Comparison of ENCODE assay signal across 11 mouse cellular contexts in the genomic region with DNA sequence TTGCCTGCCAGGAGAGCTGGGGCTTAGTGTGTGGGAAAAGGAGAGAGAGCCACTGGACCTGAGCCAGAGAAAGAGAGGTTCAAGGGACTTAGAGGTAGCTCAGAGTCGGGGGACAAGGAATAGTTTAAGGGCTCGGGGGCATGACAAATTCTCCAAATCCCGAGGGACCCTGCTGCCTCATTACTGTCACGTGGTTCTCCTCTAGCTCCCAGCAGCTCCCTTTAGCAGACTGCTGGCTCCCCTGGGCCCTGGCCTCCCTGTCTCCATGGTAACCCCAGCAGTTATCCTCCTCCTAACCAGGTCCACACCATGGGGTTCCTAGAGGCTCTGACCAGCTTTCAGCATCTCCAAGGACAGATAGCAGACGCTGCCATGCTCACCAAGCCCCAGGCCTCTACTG. TPM values are rescaled to one million over a fixed set of nuclear protein-coding genes. Genes with fewer than 3 reads are reported as not detected.
DNase-seq lines count a peak whose midpoint lies in the region; ATAC-seq and TF ChIP-seq lines count a peak whose summit lies in the region.
"Had no signal": no experiment of that assay in that cellular context is flagged by ENCODE, and none has a peak within 500 bp of the region (broad histone marks: within the 10 kb centered on the region; RNA-seq: fewer than 3 reads in every experiment).

No protein-coding gene starts in this region.

- H3K36me3 ChIP-seq in E14TG2a.4 (ENCODE audit: insufficient read depth, low read length): peaks cover 9% of the 10 kb centered on the region; the same call in 1 of the 2 replicates
- H3K36me3 ChIP-seq in forebrain, embryonic 12.5 days (replicated peaks): peaks cover 12% of the 10 kb centered on the region; the same call in 1 of the 2 replicates
- H3K36me3 ChIP-seq in midbrain, embryonic 10.5 days: peaks cover 18% of the 10 kb centered on the region

- peaks cover 25% of the 10 kb centered on the region for H3K27me3 ChIP-seq in E14TG2a.4 (ENCODE audit: insufficient read depth, low read length)
- H3K27me3 ChIP-seq in forebrain, embryonic 12.5 days: peaks cover 26% of the 10 kb centered on the region
- H3K27me3 ChIP-seq in midbrain, embryonic 10.5 days (ENCODE audit: low read depth, poor library complexity, severe bottlenecking): peaks cover 55% of the 10 kb centered on the region

- WGBS in forebrain, embryonic 12.5 days: 2% methylated on average over 5 of the region's 5 CpGs
- WGBS in midbrain, embryonic 10.5 days: 3% methylated on average over 5 of the region's 5 CpGs

- H3K4me2 ChIP-seq in forebrain, embryonic 12.5 days: peak overlapping the region; percentile 89

- H3K4me3 ChIP-seq in E14TG2a.4 (replicated peaks; ENCODE audit: low read length): 0 out of 2 replicates have a peak overlapping the region, but pooled peaks have one; percentile 76
- peak overlapping the region; percentile 75 for H3K4me3 ChIP-seq in forebrain, embryonic 12.5 days (replicated peaks)
- H3K4me3 ChIP-seq in midbrain, embryonic 10.5 days: peak overlapping the region; percentile 74

- peak; percentile 67 for DNase-seq in 3134 (ENCODE audit: extremely low read depth, insufficient read length, low spot score)
- DNase-seq in midbrain, embryonic 10.5 days (ENCODE audit: low spot score): peak; percentile 37
- DNase-seq in lung, postnatal 14 days: no peak
- no peak for DNase-seq in heart, adult 8-10 months (ENCODE audit: low spot score)
- DNase-seq in adrenal gland, adult 2 months: no peak
- DNase-seq: lung, postnatal 10 days; thymus, postnatal 4 days had no signal

- no peaks in the 10 kb centered on the region for H3K9me3 ChIP-seq in E14TG2a.4 (ENCODE audit: low read length)
- no peaks in the 10 kb centered on the region for H3K9me3 ChIP-seq in forebrain, embryonic 12.5 days
- H3K9me3 ChIP-seq in midbrain, embryonic 10.5 days (replicated peaks): no peaks in the 10 kb centered on the region

- H3K4me1 ChIP-seq in E14TG2a.4 (replicated peaks; ENCODE audit: low read depth, low read length): peaks cover 79% of the 10 kb centered on the region
- peaks cover 74% of the 10 kb centered on the region for H3K4me1 ChIP-seq in forebrain, embryonic 12.5 days
- peaks cover 71% of the 10 kb centered on the region for H3K4me1 ChIP-seq in midbrain, embryonic 10.5 days

- H3K9ac ChIP-seq in forebrain, embryonic 12.5 days: peak overlapping the region; percentile 84; the same call in 1 of the 2 replicates

- no peak for ATAC-seq in forebrain, embryonic 12.5 days (ENCODE audit: low FRiP score)
- ATAC-seq: inflammation-experienced regulatory T-cells, adult 6 months; Patski had no signal

- TF ChIP-seq CTCF in E14TG2a.4 (conservative IDR thresholded peaks at IDR 0.05; ENCODE audit: low read length): no peak

- H3K27ac ChIP-seq in forebrain, embryonic 12.5 days: peak overlapping the region; percentile 94
- H3K27ac ChIP-seq in midbrain, embryonic 10.5 days (replicated peaks): peak overlapping the region; percentile 53; the same call in 1 of the 2 replicates

RNA-seq across cellular contexts. Expression of a gene that starts 2.0 kb away (rescaled TPM):
- 103 and 113 TPM in 2 replicates for polyA plus RNA-seq in forebrain, embryonic 12.5 days (2016; fragmentation: Nextera tagmentation; extraction: Ambion mirVana)
- polyA plus RNA-seq in midbrain, embryonic 10.5 days (2016; fragmentation: Nextera tagmentation; extraction: Ambion mirVana): 21.5 and 40.7 TPM in 2 replicates
- total RNA-seq in heart, adult 8-10 months (2022): under 1 TPM in 1 of 4 experiments, not detected in 3; 0.16 TPM
- 10 to 100 TPM; 36.8 to 51.7 TPM for total RNA-seq in adrenal gland, adult 2 months (2021)
- polyA plus RNA-seq in adrenal gland, adult 2 months (2012; rRNA removed): 46.3 and 77.5 TPM in 2 replicates

RNA-seq across cellular contexts. Expression of a gene that starts 12.5 kb away (rescaled TPM):
- 173 TPM in 2 replicates for polyA plus RNA-seq in forebrain, embryonic 12.5 days (2016; fragmentation: Nextera tagmentation; extraction: Ambion mirVana)
- polyA plus RNA-seq in midbrain, embryonic 10.5 days (2016; fragmentation: Nextera tagmentation; extraction: Ambion mirVana): 234 and 249 TPM in 2 replicates
- 100 to 1,000 TPM; 174 to 204 (median 197) TPM for total RNA-seq in heart, adult 8-10 months (2022)
- total RNA-seq in adrenal gland, adult 2 months (2021): 100 to 1,000 TPM; 504 to 683 TPM
- 1,025 and 1,107 TPM in 2 replicates for polyA plus RNA-seq in adrenal gland, adult 2 months (2012; rRNA removed)

RNA-seq across cellular contexts. Expression of a gene that starts 29.2 kb away (rescaled TPM):
- polyA plus RNA-seq in forebrain, embryonic 12.5 days (2016; fragmentation: Nextera tagmentation; extraction: Ambion mirVana): 21.2 and 25.7 TPM in 2 replicates
- polyA plus RNA-seq in midbrain, embryonic 10.5 days (2016; fragmentation: Nextera tagmentation; extraction: Ambion mirVana): 33.8 and 33.9 TPM in 2 replicates
- 1 to 10 TPM in 2 of 4 experiments, under 1 TPM in 2; 0.19 to 4.5 (median 1.5) TPM for total RNA-seq in heart, adult 8-10 months (2022)
- under 1 TPM; 0.35 to 0.49 TPM for total RNA-seq in adrenal gland, adult 2 months (2021)
- 0.02 TPM in 1 of 2 replicates, not detected in the other for polyA plus RNA-seq in adrenal gland, adult 2 months (2012; rRNA removed)
- polyA plus RNA-seq: Patski had no signal

RNA-seq across cellular contexts. Expression of a gene that starts 34.9 kb away (rescaled TPM):
- 55.5 and 57.6 TPM in 2 replicates for polyA plus RNA-seq in forebrain, embryonic 12.5 days (2016; fragmentation: Nextera tagmentation; extraction: Ambion mirVana)
- polyA plus RNA-seq in midbrain, embryonic 10.5 days (2016; fragmentation: Nextera tagmentation; extraction: Ambion mirVana): 63.5 and 77.1 TPM in 2 replicates
- 10 to 100 TPM; 76.5 to 84.8 (median 79.6) TPM for total RNA-seq in heart, adult 8-10 months (2022)
- 100 to 1,000 TPM; 165 to 211 TPM for total RNA-seq in adrenal gland, adult 2 months (2021)
- 251 and 310 TPM in 2 replicates for polyA plus RNA-seq in adrenal gland, adult 2 months (2012; rRNA removed)

RNA-seq across cellular contexts. Expression of a gene that starts 52.2 kb away (rescaled TPM):
- polyA plus RNA-seq in forebrain, embryonic 12.5 days (2016; fragmentation: Nextera tagmentation; extraction: Ambion mirVana): 13.3 and 15.2 TPM in 2 replicates
- 3.0 and 4.0 TPM in 2 replicates for polyA plus RNA-seq in midbrain, embryonic 10.5 days (2016; fragmentation: Nextera tagmentation; extraction: Ambion mirVana)
- total RNA-seq in heart, adult 8-10 months (2022): 1 to 10 TPM; 2.5 to 5.4 (median 3.6) TPM
- 1 to 10 TPM; 2.8 to 8.3 TPM for total RNA-seq in adrenal gland, adult 2 months (2021)
- polyA plus RNA-seq in adrenal gland, adult 2 months (2012; rRNA removed): 18.1 and 22.9 TPM in 2 replicates
- polyA plus RNA-seq: inflammation-experienced regulatory T-cells, adult 6 months had no signal

Comparison
In these comparisons a context has a peak if more than half of its experiments do, and no peak if none do; other contexts are left out.
1. DNase-seq: peak in 3134 (single experiment) and midbrain, embryonic 10.5 days (single experiment); none in lung, postnatal 14 days (single experiment), heart, adult 8-10 months (single experiment) and adrenal gland, adult 2 months (single experiment).
2. RNA of a gene that starts 29.2 kb away (polyA plus RNA-seq): 33.8 to 33.9 TPM in midbrain, embryonic 10.5 days and 21.2 to 25.7 TPM in forebrain, embryonic 12.5 days; 0.02 TPM in adrenal gland, adult 2 months; every median in the first group is over 10 times any median in the second.
3. Peak in every context shown above with its lines, with median percentiles within 50 percentile points of each other: H3K4me3 ChIP-seq.